Comparison of ENCODE assay signal across 15 mouse cellular contexts in the genomic region with DNA sequence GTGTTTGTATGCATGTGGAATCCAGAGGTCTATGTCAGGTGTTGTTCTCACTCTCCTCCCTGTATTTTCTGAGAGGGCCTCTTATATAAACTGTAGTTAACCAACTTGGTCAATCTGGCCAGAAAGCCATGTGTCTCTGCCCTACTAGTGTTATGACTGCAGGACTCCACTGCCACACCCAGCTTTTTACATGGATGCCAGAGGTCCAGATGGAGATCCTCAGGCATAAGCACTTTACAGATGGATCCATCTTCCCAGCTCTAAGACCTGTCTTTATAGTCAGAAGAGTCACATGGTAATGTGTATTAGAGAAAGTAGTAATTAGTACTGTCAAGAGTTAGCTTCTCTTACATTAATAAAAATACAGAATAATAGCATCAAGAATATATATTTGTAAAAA.
"Had no signal": no experiment of that assay in that cellular context is flagged by ENCODE, and none has a peak within 500 bp of the region (broad histone marks: within the 10 kb centered on the region; RNA-seq: fewer than 3 reads in every experiment).

No protein-coding gene starts in this region.

- DNase-seq: cerebellum, postnatal 36 days; embryo, embryonic 11 days; forebrain, postnatal 0 days; gastrocnemius, adult 2 months; gastrocnemius, postnatal 10 days; gastrocnemius, postnatal 14 days; gastrocnemius, postnatal 25 days; gastrocnemius, postnatal 36 days; heart, adult 11 months; heart, adult 18-20 months; heart, adult 2 months had no signal

- ATAC-seq: forebrain, embryonic 13.5 days; forebrain, embryonic 14.5 days; forebrain, embryonic 15.5 days; forebrain, embryonic 16.5 days; forebrain, postnatal 0 days had no signal
